Mouse (Mus musculus) bone marrow, adult 2 months (tissue): ENCODE measurements at regions not wholly inside any gene's neighbourhood (a gene's known extent, or its start where the extent isn't known, plus 50 kb on each side); places are given as distances from the start of the nearest gene placed in this dataset.

Experiments
- H3K27ac ChIP-seq: fragments of 200-500 bp; 2 replicates; pipeline ENCODE4 v1.5.1; 2012; ENCODE audit warnings: low read depth, mild to moderate bottlenecking, control low read depth, inconsistent platforms, low read length; ENCODE audit not compliant: control insufficient read depth, poor library complexity, insufficient read depth
- H3K4me1 ChIP-seq: fragments of 200-500 bp; 2 replicates; pipeline ENCODE4 v1.6.1; 2011; ENCODE audit warnings: low read length; ENCODE audit not compliant: control insufficient read depth, insufficient read depth
- H3K4me3 ChIP-seq: fragments of 200-500 bp; replicated peaks from 2 replicates; pipeline ENCODE3; 2011; ENCODE audit warnings: mild to moderate bottlenecking, low read depth, low read length, control low read depth; ENCODE audit not compliant: control insufficient read depth
- CTCF ChIP-seq: fragments of 200-500 bp; IDR thresholded peaks from 2 replicates; pipeline ENCODE4 v1.5.1; 2011; ENCODE audit warnings: low read length, control low read depth; ENCODE audit not compliant: control insufficient read depth, insufficient read depth
- POLR2A ChIP-seq: fragments of 200-500 bp; IDR thresholded peaks from 2 replicates; pipeline ENCODE4 v1.6.1; 2011; ENCODE audit warnings: low read depth, mild to moderate bottlenecking, control low read depth, low read length, borderline replicate concordance; ENCODE audit not compliant: control insufficient read depth
- WGBS: fragments of 180-500 bp; shearing (Covaris S2); methylation state at CpG from one replicate; pipeline ENCODE4 v1.1.7; 2018; 5-methylcytosine and 5-hydroxymethylcytosine counted together

GRCm38 (mm10) chr6:147970162-147970608 is 76.9 kb upstream of the Far2 start:
- Histone ChIP-seq H3K27ac (no peak overlapping the region), H3K4me3 (no peak overlapping the region), H3K4me1 (no peaks in the 10 kb centered on the region)
- no peak for TF ChIP-seq POLR2A
- WGBS, result 81% methylated on average over 2 of the region's 2 CpGs

DNA sequence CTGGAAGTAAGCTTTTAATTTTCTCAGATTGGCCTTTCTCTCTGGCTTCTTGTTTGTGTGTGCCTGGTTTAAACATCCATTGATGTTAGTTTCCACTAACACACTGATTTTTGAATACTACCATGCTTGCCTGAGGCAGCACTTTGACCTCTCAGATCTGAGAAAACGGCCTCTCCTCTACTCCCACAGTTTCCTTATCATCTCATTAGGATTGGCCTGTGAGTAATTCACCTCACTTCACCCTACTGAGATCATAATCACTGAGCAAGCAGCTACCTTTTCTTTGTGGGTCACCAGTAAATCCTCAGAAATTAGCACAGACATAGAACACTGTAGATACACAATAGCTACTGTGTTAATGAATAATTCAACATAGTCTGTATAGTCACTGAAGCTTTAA is 74.5 kb upstream of the Far2 start:
- Histone ChIP-seq H3K27ac (no peak overlapping the region), H3K4me1 (no peaks in the 10 kb centered on the region), H3K4me3 (no peak overlapping the region)
- TF ChIP-seq CTCF (no peak), POLR2A (no peak)
- WGBS, result 66% methylated on average over 1 of the region's 1 CpGs

GRCm38 (mm10) chr6:147973059-147973458 is 74.0 kb upstream of the Far2 start:
- WGBS, result 41% methylated on average over 2 of the region's 2 CpGs

GRCm38 (mm10) chr6:147975917-147976316 is 71.1 kb upstream of the Far2 start:
- Histone ChIP-seq H3K4me1 (no peaks in the 10 kb centered on the region), H3K4me3 (no peak overlapping the region), H3K27ac (no peak overlapping the region)
- 66% methylated on average over 1 of the region's 1 CpGs for WGBS
- TF ChIP-seq CTCF (no peak), POLR2A (no peak)

More at GRCm38 (mm10) chr6:147973059-147973458, 74.0 kb upstream of the Far2 start:
- H3K27ac ChIP-seq, result no peak overlapping the region
- H3K4me1 ChIP-seq, result no peaks in the 10 kb centered on the region
- no peak overlapping the region for H3K4me3 ChIP-seq
- TF ChIP-seq CTCF, result no peak
- no peak for TF ChIP-seq POLR2A

DNA sequence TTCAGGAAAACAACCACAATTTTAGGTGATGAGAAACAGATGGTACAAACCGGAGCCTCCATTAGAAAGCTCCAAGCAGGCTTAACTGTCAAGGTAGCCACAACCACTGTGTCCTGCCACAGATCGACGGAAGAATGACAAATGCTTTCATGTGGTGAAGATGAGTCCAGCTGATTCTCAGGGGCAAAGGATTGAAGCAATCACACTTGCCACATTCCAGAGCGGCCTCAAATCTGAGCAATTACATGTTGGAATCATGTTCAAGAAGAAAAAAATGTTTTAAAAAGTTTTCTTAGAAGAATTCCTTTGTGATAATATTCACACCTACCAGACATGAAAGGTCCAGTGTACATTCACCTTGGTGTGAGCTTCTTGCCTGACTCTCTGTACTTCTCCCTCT is 57.7 kb upstream of the Far2 start:
- TF ChIP-seq POLR2A, result no peak
- TF ChIP-seq CTCF, result no peak
- H3K4me3 ChIP-seq, result no peak overlapping the region
- no peak overlapping the region for H3K27ac ChIP-seq
- H3K4me1 ChIP-seq, result no peaks in the 10 kb centered on the region; the same call in 1 of the 2 replicates
- WGBS, result 74% methylated on average over 4 of the region's 4 CpGs
